Mouse (Mus musculus): ENCODE data around the gene Tex30. TPM values are rescaled to one million over a fixed set of nuclear protein-coding genes. Genes with fewer than 3 reads are reported as not detected.

Gene Tex30
- total and polyA plus RNA-seq, 2 experiments from 2014 or later: 15.2 to 36.0 TPM

DNA sequence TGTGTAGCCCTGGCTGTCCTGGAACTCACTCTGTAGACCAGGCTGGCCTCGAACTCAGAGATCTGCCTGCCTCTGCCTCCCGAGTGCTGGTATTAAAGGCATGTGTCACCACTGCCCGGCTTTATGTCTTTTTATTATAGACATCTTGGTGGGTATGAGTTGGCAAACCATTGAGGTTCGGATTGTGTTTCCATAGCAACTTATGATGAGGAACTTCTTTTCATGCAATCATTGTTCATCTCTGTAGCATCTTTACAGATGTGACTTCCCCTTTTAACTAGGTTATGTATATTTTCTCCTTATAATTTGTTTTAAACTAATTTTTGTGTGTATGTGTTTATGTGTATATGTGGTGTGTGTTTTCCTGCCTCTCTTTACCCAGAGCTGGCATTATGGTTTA is 23.3 kb upstream of the Tex30 start:
- DNase-seq (no peak), ATAC-seq (no peak)
- 94% methylated on average over 4 of the region's 4 CpGs for WGBS
- H3K36me3 ChIP-seq (ENCODE audit: insufficient read depth): peaks cover 19% of the 10 kb centered on the region
- no peak overlapping the region for H3K9ac ChIP-seq
- no peak overlapping the region for H3K27ac ChIP-seq (ENCODE audit: low read depth, low read length)
- no peaks in the 10 kb centered on the region for H3K4me1 ChIP-seq (ENCODE audit: insufficient read depth)
- no peak overlapping the region for H3K4me3 ChIP-seq (ENCODE audit: low read depth, low read length)
- TF ChIP-seq CTCF (IDR thresholded peaks at IDR 0.05; ENCODE audit: low read depth): no peak
- no peak overlapping the region for H3K4me2 ChIP-seq (ENCODE audit: low read depth)
- H3K9me3 ChIP-seq (ENCODE audit: low read length): no peaks in the 10 kb centered on the region
- no peaks in the 10 kb centered on the region for H3K27me3 ChIP-seq (ENCODE audit: insufficient read depth, low read length)

GRCm38 (mm10) chr1:44122256-44122655 is 20.0 kb upstream of the Tex30 start:
- no peak for TF ChIP-seq CTCF (IDR thresholded peaks at IDR 0.05; ENCODE audit: low read depth)
- Histone ChIP-seq H3K36me3 (ENCODE audit: insufficient read depth) (peaks cover 4% of the 10 kb centered on the region; the same call in 1 of the 2 replicates), H3K9me3 (ENCODE audit: low read length) (no peaks in the 10 kb centered on the region), H3K9ac (no peak overlapping the region), H3K4me3 (ENCODE audit: low read depth, low read length) (no peak overlapping the region), H3K4me1 (ENCODE audit: insufficient read depth) (no peaks in the 10 kb centered on the region), H3K4me2 (ENCODE audit: low read depth) (no peak overlapping the region), H3K27me3 (ENCODE audit: insufficient read depth, low read length) (no peaks in the 10 kb centered on the region), H3K27ac (ENCODE audit: low read depth, low read length) (no peak overlapping the region)
- 84% methylated on average over 3 of the region's 3 CpGs for WGBS
- ATAC-seq (no peak), DNase-seq (no peak)

GRCm38 (mm10) chr1:44120074-44120406 is 17.8 kb upstream of the Tex30 start:
- H3K9ac ChIP-seq: peak overlapping the region; percentile 87
- 2% methylated on average over 6 of the region's 6 CpGs for WGBS

DNA sequence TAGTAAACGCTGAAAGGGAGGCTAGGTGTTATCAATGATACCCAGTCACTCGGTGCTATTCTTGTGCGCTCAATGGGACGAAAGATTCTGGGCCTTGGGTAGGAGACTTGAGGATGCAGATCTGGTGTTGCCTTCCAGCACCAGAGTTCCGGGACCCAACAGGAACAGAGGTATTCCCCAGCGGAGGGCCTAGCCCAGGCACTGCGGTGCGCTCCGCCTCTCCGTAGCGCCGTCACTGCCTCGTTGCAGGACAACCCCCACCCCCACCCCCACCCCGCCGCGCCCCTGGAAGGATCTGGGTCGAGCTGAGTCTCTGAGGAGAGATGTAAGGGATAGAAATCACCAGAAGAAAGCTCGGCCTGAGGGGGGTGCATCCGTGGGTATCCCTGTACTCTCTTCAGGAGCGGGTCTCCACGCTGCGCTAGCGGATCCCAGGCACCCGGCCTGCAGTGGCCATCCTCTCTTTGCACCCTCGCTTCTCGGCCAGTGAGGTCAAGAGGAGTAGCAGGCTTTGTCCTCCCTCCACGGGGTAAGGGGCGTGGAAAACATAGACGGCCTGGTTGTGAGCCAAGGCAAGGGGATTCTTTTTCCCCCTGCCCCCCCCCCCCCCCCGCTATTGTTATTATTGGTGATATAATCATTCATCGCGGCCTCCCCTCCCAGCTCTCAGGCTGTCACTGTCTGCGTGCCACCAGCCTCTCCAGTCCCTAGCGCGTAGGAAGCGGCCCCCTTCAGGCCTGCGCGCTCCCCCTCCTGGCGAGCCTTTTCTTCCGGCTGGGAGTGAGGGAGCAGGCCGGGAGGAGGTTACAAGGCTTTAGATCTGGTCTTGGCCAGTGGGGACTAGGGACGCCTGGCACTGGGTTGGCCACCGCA is 17.2 kb upstream of the Tex30 start:
- H3K4me1 ChIP-seq (ENCODE audit: insufficient read depth): no peaks in the 10 kb centered on the region
- H3K36me3 ChIP-seq (ENCODE audit: insufficient read depth): peaks cover 4% of the 10 kb centered on the region; the same call in 1 of the 2 replicates
- H3K4me3 ChIP-seq (ENCODE audit: low read depth, low read length): peak overlapping the region; percentile 62
- peak; percentile 85 for ATAC-seq
- DNase-seq: peak; percentile 83
- H3K27ac ChIP-seq (ENCODE audit: low read depth, low read length): peak overlapping the region; percentile 94
- no peaks in the 10 kb centered on the region for H3K27me3 ChIP-seq (ENCODE audit: insufficient read depth, low read length)
- under 1% methylated on average over 42 of the region's 43 CpGs for WGBS
- H3K9me3 ChIP-seq (ENCODE audit: low read length): no peaks in the 10 kb centered on the region
- peak overlapping the region; percentile 74 for H3K4me2 ChIP-seq (ENCODE audit: low read depth)
- peak; percentile 74 for TF ChIP-seq CTCF (IDR thresholded peaks at IDR 0.05; ENCODE audit: low read depth)
- peak overlapping the region; percentile 87 for H3K9ac ChIP-seq

More at GRCm38 (mm10) chr1:44120074-44120406, 17.8 kb upstream of the Tex30 start:
- no peak for TF ChIP-seq CTCF (IDR thresholded peaks at IDR 0.05; ENCODE audit: low read depth)
- Histone ChIP-seq H3K4me2 (ENCODE audit: low read depth) (peak overlapping the region; percentile 74), H3K27me3 (ENCODE audit: insufficient read depth, low read length) (no peaks in the 10 kb centered on the region), H3K36me3 (ENCODE audit: insufficient read depth) (peaks cover 4% of the 10 kb centered on the region; the same call in 1 of the 2 replicates), H3K27ac (ENCODE audit: low read depth, low read length) (peak overlapping the region; percentile 94), H3K4me3 (ENCODE audit: low read depth, low read length) (peak overlapping the region; percentile 62), H3K9me3 (ENCODE audit: low read length) (no peaks in the 10 kb centered on the region), H3K4me1 (ENCODE audit: insufficient read depth) (no peaks in the 10 kb centered on the region)
- peak; percentile 5 for ATAC-seq
- no peak for DNase-seq

DNA sequence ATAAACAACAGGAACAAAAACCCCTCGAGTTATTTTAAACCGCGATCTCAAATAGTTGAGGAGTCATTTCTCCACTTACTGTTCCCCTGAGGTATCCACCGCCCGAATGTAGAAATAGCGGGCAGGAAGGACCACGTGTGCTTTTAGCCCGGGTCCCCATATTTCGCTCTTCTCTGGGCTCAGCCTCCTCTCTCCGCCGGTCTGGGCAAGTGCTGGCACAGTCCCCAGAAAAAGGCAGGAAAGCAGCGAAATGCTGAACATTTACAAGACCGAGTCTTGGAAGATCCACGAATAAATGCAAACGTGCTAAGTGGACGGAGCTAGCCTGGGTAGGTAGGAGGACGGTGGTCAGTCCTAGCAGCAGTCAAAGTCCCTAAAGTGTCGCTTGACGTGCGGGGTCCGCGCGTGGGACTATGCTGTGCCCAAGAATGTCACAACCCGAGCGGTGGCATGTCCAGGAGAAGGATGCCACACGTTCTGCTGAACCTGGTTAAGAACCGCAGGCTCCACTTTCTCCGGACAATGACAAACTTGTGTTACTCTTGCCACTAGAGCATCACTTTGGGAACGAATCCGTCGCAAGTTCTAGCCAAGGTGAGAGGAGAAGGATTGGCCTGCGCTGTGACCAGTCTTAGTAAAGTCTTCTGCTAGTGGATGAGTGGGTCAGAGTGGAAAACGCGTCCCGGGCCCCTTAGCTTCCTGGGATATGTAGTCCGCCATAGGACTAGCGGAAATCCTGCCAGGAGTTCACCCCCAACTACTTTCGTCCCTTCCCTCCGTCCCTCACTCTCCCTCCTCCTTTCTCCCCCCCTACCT is 16.2 kb upstream of the Tex30 start, which contains the start of the genes Kdelc1 and Bivm:
Gene Kdelc1, minus strand, starts transcription at position 570 of the 816 bp plus-strand sequence.
Gene Bivm, plus strand, starts transcription at position 719 of the 816 bp plus-strand sequence.
- under 1% methylated on average over 39 of the region's 39 CpGs for WGBS

GRCm38 (mm10) chr1:44117571-44117970 is 15.3 kb upstream of the Tex30 start:
- H3K4me1 ChIP-seq (ENCODE audit: insufficient read depth): no peaks in the 10 kb centered on the region
- H3K9ac ChIP-seq: no peak overlapping the region
- H3K9me3 ChIP-seq (ENCODE audit: low read length): no peaks in the 10 kb centered on the region
- H3K4me3 ChIP-seq (ENCODE audit: low read depth, low read length): no peak overlapping the region; the same call in 1 of the 2 replicates
- no peak for TF ChIP-seq CTCF (IDR thresholded peaks at IDR 0.05; ENCODE audit: low read depth)
- H3K27me3 ChIP-seq (ENCODE audit: insufficient read depth, low read length): no peaks in the 10 kb centered on the region
- no peak overlapping the region for H3K27ac ChIP-seq (ENCODE audit: low read depth, low read length)
- DNase-seq (no peak), ATAC-seq (no peak)
- peak overlapping the region; percentile 74 for H3K4me2 ChIP-seq (ENCODE audit: low read depth)
- peaks cover 17% of the 10 kb centered on the region for H3K36me3 ChIP-seq (ENCODE audit: insufficient read depth)

More for the DNA sequence above, 16.2 kb upstream of the Tex30 start, which contains the start of the genes Kdelc1 and Bivm:
- Histone ChIP-seq H3K9me3 (ENCODE audit: low read length) (no peaks in the 10 kb centered on the region), H3K4me3 (ENCODE audit: low read depth, low read length) (peak within 1 kb of the TSS; percentile 62), H3K36me3 (ENCODE audit: insufficient read depth) (peaks cover 10% of the 10 kb centered on the region; the same call in 1 of the 2 replicates), H3K4me1 (ENCODE audit: insufficient read depth) (no peaks in the 10 kb centered on the region), H3K4me2 (ENCODE audit: low read depth) (peak within 1 kb of the TSS; percentile 74), H3K9ac (peak within 1 kb of the TSS; percentile 87), H3K27me3 (ENCODE audit: insufficient read depth, low read length) (no peaks in the 10 kb centered on the region), H3K27ac (ENCODE audit: low read depth, low read length) (peak within 1 kb of the TSS; percentile 94)
- TF ChIP-seq CTCF (IDR thresholded peaks at IDR 0.05; ENCODE audit: low read depth): no peak
- ATAC-seq (peak; percentile 97), DNase-seq (peak; percentile 94)

Data from forebrain, postnatal 0 days (tissue).